Mouse (Mus musculus) hindbrain, embryonic 14.5 days (tissue): ENCODE data around the gene Alkbh2. TPM values are rescaled to one million over a fixed set of nuclear protein-coding genes. Genes with fewer than 3 reads are reported as not detected.

Experiments used
- ATAC-seq: fragments of 200-750 bp; cut with Nextera tagmentation; 2 replicates; pipeline ENCODE4 v1.8.0; 2017; ENCODE audit warnings: moderate number of reproducible peaks, mild to moderate bottlenecking, moderate TSS enrichment, moderate library complexity; ENCODE audit not compliant: low FRiP score
- DNase-seq: peaks from one replicate; pipeline ENCODE4 v3.0.0-alpha.2; 2015; ENCODE audit warnings: low spot score
- H3K27ac ChIP-seq: fragments of 300-500 bp; sonication (generic); 2 replicates; pipeline ENCODE4 v1.5.1; 2014; ENCODE audit warnings: mild to moderate bottlenecking, moderate library complexity
- H3K27me3 ChIP-seq: fragments of 300-500 bp; sonication (generic); 2 replicates; pipeline ENCODE4 v1.6.1; 2014; ENCODE audit warnings: mild to moderate bottlenecking, low read length, mixed read lengths; ENCODE audit not compliant: control insufficient read depth, insufficient read depth
- H3K36me3 ChIP-seq: fragments of 300-500 bp; sonication (generic); replicated peaks from 2 replicates; pipeline ENCODE4 v1.6.1; 2014; ENCODE audit not compliant: control insufficient read depth, insufficient read depth
- H3K4me1 ChIP-seq: fragments of 300-500 bp; sonication (generic); replicated peaks from 2 replicates; pipeline ENCODE4 v1.6.1; 2014; ENCODE audit warnings: antibody characterized with exemption, low read length, mixed read lengths; ENCODE audit not compliant: control insufficient read depth, insufficient read depth
- H3K4me2 ChIP-seq: fragments of 300-500 bp; sonication (generic); replicated peaks from 2 replicates; pipeline ENCODE4 v1.6.1; 2014; ENCODE audit warnings: mild to moderate bottlenecking, moderate library complexity
- H3K4me3 ChIP-seq: fragments of 300-500 bp; sonication (generic); replicated peaks from 2 replicates; pipeline ENCODE4 v1.5.1; 2014; ENCODE audit warnings: mild to moderate bottlenecking, low read length
- H3K9ac ChIP-seq: fragments of 300-500 bp; sonication (generic); 2 replicates; pipeline ENCODE4 v1.6.1; 2014
- H3K9me3 ChIP-seq: fragments of 300-500 bp; sonication (generic); 2 replicates; pipeline ENCODE4 v1.6.1; 2016; ENCODE audit warnings: low read length; ENCODE audit not compliant: control insufficient read depth
- WGBS: fragments of 180-500 bp; shearing (Covaris S2); extraction: QIAGEN DNeasy Blood & Tissue Kit; methylation state at CpG from one replicate; pipeline ENCODE4 v1.1.7; 2014; 5-methylcytosine and 5-hydroxymethylcytosine counted together
- polyA plus RNA-seq: library from polyadenylated mRNA; unstranded; fragments of >200 nt; fragmentation: Nextera tagmentation; extraction: Ambion mirVana; gene quantifications from 2 replicates; pipeline ENCODE4 v1.2.1, GENCODE M21; 2014

Gene Alkbh2
- polyA plus RNA-seq, 1 experiment from 2014 or later = 6.2 TPM

GRCm38 (mm10) chr5:114087875-114088480, 40.0 kb downstream of the Alkbh2 start:
- H3K4me3 ChIP-seq = no peak overlapping the region
- no peak overlapping the region for H3K4me2 ChIP-seq
- H3K9ac ChIP-seq = no peak overlapping the region
- H3K36me3 ChIP-seq = no peaks in the 10 kb centered on the region
- peaks cover 14% of the 10 kb centered on the region for H3K4me1 ChIP-seq
- WGBS = 77% methylated on average over 12 of the region's 12 CpGs
- no peak overlapping the region for H3K27ac ChIP-seq
- H3K27me3 ChIP-seq = no peaks in the 10 kb centered on the region
- no peaks in the 10 kb centered on the region for H3K9me3 ChIP-seq
- DNase-seq (no peak), ATAC-seq (no peak)

- WGBS = 83% methylated on average over 14 of the region's 14 CpGs
- Histone ChIP-seq H3K27ac (no peak overlapping the region), H3K9ac (no peak overlapping the region), H3K4me2 (no peak overlapping the region), H3K9me3 (no peaks in the 10 kb centered on the region), H3K36me3 (no peaks in the 10 kb centered on the region), H3K4me3 (no peak overlapping the region), H3K4me1 (peaks cover 14% of the 10 kb centered on the region), H3K27me3 (no peaks in the 10 kb centered on the region)
- ATAC-seq = no peak
- DNase-seq = no peak
These were observed 42.5 kb downstream of the Alkbh2 start for GRCm38 (mm10) chr5:114085501-114085900.

- Histone ChIP-seq H3K4me1 (no peaks in the 10 kb centered on the region), H3K27ac (no peak overlapping the region), H3K9me3 (no peaks in the 10 kb centered on the region), H3K27me3 (no peaks in the 10 kb centered on the region), H3K4me3 (no peak overlapping the region), H3K4me2 (no peak overlapping the region), H3K9ac (no peak overlapping the region), H3K36me3 (no peaks in the 10 kb centered on the region)
- WGBS = 42% methylated on average over 8 of the region's 8 CpGs
- DNase-seq (no peak), ATAC-seq (no peak)
These were observed 51.0 kb downstream of the Alkbh2 start for GRCm38 (mm10) chr5:114077009-114077408.

Other genes with a start within 250 kb of the Alkbh2 start
- 172 and 177 TPM in 2 replicates for gene Coro1c, start 219.5 kb downstream of the Alkbh2 start, polyA plus RNA-seq
- gene Ssh1, start 134.3 kb downstream of the Alkbh2 start, polyA plus RNA-seq = 17.8 and 19.4 TPM in 2 replicates
- gene Dao, start 124.5 kb downstream of the Alkbh2 start, polyA plus RNA-seq = not detected in 2 replicates
- 15.3 and 16.6 TPM in 2 replicates for gene Usp30, start 62.8 kb downstream of the Alkbh2 start, polyA plus RNA-seq
- gene Svop, start 36.6 kb downstream of the Alkbh2 start, polyA plus RNA-seq = 83.0 and 87.8 TPM in 2 replicates
- gene Ung, start 2.2 kb upstream of the Alkbh2 start, polyA plus RNA-seq = 5.4 and 6.5 TPM in 2 replicates
- 3.6 and 3.7 TPM in 2 replicates for gene Acacb, start 18.3 kb upstream of the Alkbh2 start, polyA plus RNA-seq
- 0.24 and 0.56 TPM in 2 replicates for gene Foxn4, start 145.6 kb upstream of the Alkbh2 start, polyA plus RNA-seq
- gene Myo1h, start 160.9 kb upstream of the Alkbh2 start, polyA plus RNA-seq = 0.64 TPM in 2 replicates